In the genomic region with DNA sequence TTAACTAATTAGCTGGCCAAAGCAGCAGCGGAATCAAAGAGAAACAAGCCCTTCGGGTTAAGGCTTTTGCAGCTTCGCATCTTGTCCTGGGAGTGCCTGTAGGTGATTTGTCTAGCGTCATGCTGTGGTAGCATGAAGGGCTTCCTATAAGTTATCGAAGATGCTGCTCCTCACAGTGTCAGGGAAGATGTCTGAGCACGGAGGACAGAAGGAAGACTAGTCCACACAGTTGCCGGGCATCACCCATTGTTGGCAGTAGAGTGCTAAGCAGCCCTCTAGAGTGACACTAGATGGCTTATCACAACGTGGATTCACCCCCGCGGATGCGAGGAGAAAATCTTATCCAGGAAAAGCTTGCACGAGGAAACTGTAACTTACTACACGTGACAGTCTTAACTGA, we compare ENCODE assay signal across 10 mouse cellular contexts. TPM values are rescaled to one million over a fixed set of nuclear protein-coding genes. Genes with fewer than 3 reads are reported as not detected.
A peak's percentile ranks its signal among the peaks of the same experiment; 100 is the strongest.
DNase-seq lines count a peak whose midpoint lies in the region; ATAC-seq lines count a peak whose summit lies in the region.
"Had no signal": no experiment of that assay in that cellular context is flagged by ENCODE, and none has a peak within 500 bp of the region (broad histone marks: within the 10 kb centered on the region; RNA-seq: fewer than 3 reads in every experiment).

No protein-coding gene starts in this region.

- 47% methylated on average over 13 of the region's 13 CpGs for WGBS in liver, embryonic 13.5 days (ENCODE audit: insufficient replicate concordance)
- 53% methylated on average over 13 of the region's 13 CpGs for WGBS in liver, embryonic 12.5 days (ENCODE audit: insufficient replicate concordance)

- H3K36me3 ChIP-seq in liver, embryonic 13.5 days, result no peaks in the 10 kb centered on the region
- no peaks in the 10 kb centered on the region for H3K36me3 ChIP-seq in liver, embryonic 12.5 days
- no peaks in the 10 kb centered on the region for H3K36me3 ChIP-seq in splenic B cell, adult 2 months (ENCODE audit: control insufficient read depth, insufficient read depth, low read length, poor library complexity, severe bottlenecking)

- no peaks in the 10 kb centered on the region for H3K9me3 ChIP-seq in liver, embryonic 13.5 days (replicated peaks)
- H3K9me3 ChIP-seq in liver, embryonic 12.5 days (replicated peaks), result no peaks in the 10 kb centered on the region

- H3K4me2 ChIP-seq in liver, embryonic 13.5 days, result peak overlapping the region; percentile 26; the same call in 1 of the 2 replicates
- H3K4me2 ChIP-seq in liver, embryonic 12.5 days, result no peak overlapping the region

- no peak overlapping the region for H3K27ac ChIP-seq in liver, embryonic 13.5 days
- no peak overlapping the region for H3K27ac ChIP-seq in liver, embryonic 12.5 days

- peaks cover 16% of the 10 kb centered on the region for H3K27me3 ChIP-seq in liver, embryonic 13.5 days
- peaks cover 22% of the 10 kb centered on the region; the same call in 1 of the 2 replicates for H3K27me3 ChIP-seq in liver, embryonic 12.5 days (replicated peaks)
- no peaks in the 10 kb centered on the region for H3K27me3 ChIP-seq in splenic B cell, adult 2 months (ENCODE audit: control insufficient read depth, insufficient read depth, low read length, poor library complexity, severe bottlenecking)

- H3K4me1 ChIP-seq in liver, embryonic 13.5 days (replicated peaks), result no peaks in the 10 kb centered on the region; the same call in 1 of the 2 replicates
- no peaks in the 10 kb centered on the region for H3K4me1 ChIP-seq in liver, embryonic 12.5 days

- no peak overlapping the region for H3K4me3 ChIP-seq in liver, embryonic 13.5 days (replicated peaks)
- H3K4me3 ChIP-seq in liver, embryonic 12.5 days, result no peak overlapping the region

- no peak for DNase-seq in frontal cortex, adult 2 months (ENCODE audit: extremely low spot score in 1 of 2, low spot score in 1 of 2)
- no peak for DNase-seq in liver, embryonic 13.5 days
- peak; percentile 31 for DNase-seq in induced T-regulatory cell, adult 2 months (ENCODE audit: low read depth)
- DNase-seq in splenic B cell, adult 2 months (ENCODE audit: low read depth, low spot score), result peak; percentile 35
- DNase-seq in cerebellum, adult 18-20 months, result no peak
- no peak for DNase-seq in gastrocnemius, postnatal 4 days (ENCODE audit: low spot score in 2 of 2)
- DNase-seq: kidney, adult 8-10 months had no signal

- no peak overlapping the region for H3K9ac ChIP-seq in liver, embryonic 13.5 days
- no peak overlapping the region for H3K9ac ChIP-seq in liver, embryonic 12.5 days

- peak; percentile 51; the same call in 1 of the 2 replicates for ATAC-seq in frontal cortex, adult (ENCODE audit: low TSS enrichment)
- no peak for ATAC-seq in liver, embryonic 13.5 days (ENCODE audit: low read depth)
- no peak for ATAC-seq in liver, embryonic 12.5 days

RNA-seq across cellular contexts. Expression of a gene that starts 4.4 kb away (rescaled TPM):
- 0.32 and 0.34 TPM in 2 replicates for polyA plus RNA-seq in frontal cortex, adult 2 months (2012; rRNA removed)
- 1.3 and 1.9 TPM in 2 replicates for polyA plus RNA-seq in liver, embryonic 13.5 days (2015; fragmentation: Nextera tagmentation; extraction: Ambion mirVana)
- polyA plus RNA-seq in liver, embryonic 12.5 days (2016; fragmentation: Nextera tagmentation; extraction: Ambion mirVana), result 0.17 and 0.21 TPM in 2 replicates
- under 1 TPM in 1 of 2 experiments, not detected in 1; 0.88 TPM for total RNA-seq in gastrocnemius, postnatal 4 days (2021)
- total RNA-seq: midbrain, postnatal 0 days had no signal

RNA-seq across cellular contexts. Expression of a gene that starts 48.9 kb away (rescaled TPM):
- 48.7 and 49.3 TPM in 2 replicates for polyA plus RNA-seq in frontal cortex, adult 2 months (2012; rRNA removed)
- 2.1 and 2.6 TPM in 2 replicates for polyA plus RNA-seq in liver, embryonic 13.5 days (2015; fragmentation: Nextera tagmentation; extraction: Ambion mirVana)
- 1.5 and 1.7 TPM in 2 replicates for polyA plus RNA-seq in liver, embryonic 12.5 days (2016; fragmentation: Nextera tagmentation; extraction: Ambion mirVana)
- total RNA-seq in gastrocnemius, postnatal 4 days (2021), result 10 to 100 TPM; 22.7 to 25.9 TPM

Comparison
In these comparisons a context has a peak if more than half of its experiments do, and no peak if none do; other contexts are left out.
1. DNase-seq: peak in induced T-regulatory cell, adult 2 months (single experiment) and splenic B cell, adult 2 months (single experiment); none in frontal cortex, adult 2 months (0 of 2), liver, embryonic 13.5 days (single experiment), cerebellum, adult 18-20 months (0 of 2) and gastrocnemius, postnatal 4 days (0 of 2).
2. RNA of a gene that starts 48.9 kb away (polyA plus RNA-seq): 48.7 to 49.3 TPM in frontal cortex, adult 2 months; 2.1 to 2.6 TPM in liver, embryonic 13.5 days and 1.5 to 1.7 TPM in liver, embryonic 12.5 days; every median in the first group is over 10 times any median in the second.